Mouse (Mus musculus): ENCODE measurements around the gene Nfix. TPM values are rescaled to one million over a fixed set of nuclear protein-coding genes. Genes with fewer than 3 reads are reported as not detected.
A peak's percentile ranks its signal among the peaks of the same experiment; 100 is the strongest.
"Not testable (repeated sequence)": the region's sequence is repeated elsewhere in the genome, so short reads cannot be mapped to it uniquely, and the experiment has no call there.

The Nfix gene
- polyA plus RNA-seq, 1 experiment from 2014 or later, result 14.8 TPM

- Histone ChIP-seq H3K4me3 (replicated peaks) (no peak overlapping the region), H3K36me3 (no peaks in the 10 kb centered on the region), H3K4me2 (replicated peaks) (no peak overlapping the region), H3K9ac (no peak overlapping the region), H3K4me1 (replicated peaks) (peaks cover 27% of the 10 kb centered on the region), H3K27ac (no peak overlapping the region), H3K9me3 (no peaks in the 10 kb centered on the region), H3K27me3 (replicated peaks) (no peaks in the 10 kb centered on the region)
- 59% methylated on average over 3 of the region's 3 CpGs for WGBS
- no peak for ATAC-seq
Observed at GRCm38 (mm10) chr8:84684537-84684936, 115.6 kb downstream of the Nfix start.

GRCm38 (mm10) chr8:84682257-84682656 lies 117.9 kb downstream of the Nfix start:
- Histone ChIP-seq H3K9ac (no peak overlapping the region), H3K36me3 (no peaks in the 10 kb centered on the region), H3K9me3 (no peaks in the 10 kb centered on the region), H3K27me3 (replicated peaks) (no peaks in the 10 kb centered on the region), H3K4me2 (replicated peaks) (no peak overlapping the region), H3K4me1 (replicated peaks) (peaks cover 20% of the 10 kb centered on the region), H3K27ac (no peak overlapping the region), H3K4me3 (replicated peaks) (no peak overlapping the region)
- 81% methylated on average over 2 of the region's 2 CpGs for WGBS
- ATAC-seq, result no peak

GRCm38 (mm10) chr8:84681476-84681875 lies 118.7 kb downstream of the Nfix start:
- H3K9me3 ChIP-seq, result no peaks in the 10 kb centered on the region
- H3K36me3 ChIP-seq, result no peaks in the 10 kb centered on the region
- H3K4me2 ChIP-seq (replicated peaks), result no peak overlapping the region
- peaks cover 18% of the 10 kb centered on the region for H3K4me1 ChIP-seq (replicated peaks)
- H3K9ac ChIP-seq, result no peak overlapping the region
- H3K27ac ChIP-seq, result no peak overlapping the region
- no peaks in the 10 kb centered on the region for H3K27me3 ChIP-seq (replicated peaks)
- 80% methylated on average over 2 of the region's 2 CpGs for WGBS
- H3K4me3 ChIP-seq (replicated peaks), result no peak overlapping the region
- ATAC-seq, result no peak

GRCm38 (mm10) chr8:84677305-84677704 lies 122.8 kb downstream of the Nfix start:
- 90% methylated on average over 5 of the region's 5 CpGs for WGBS
- Histone ChIP-seq H3K27ac (no peak overlapping the region), H3K4me2 (replicated peaks) (no peak overlapping the region), H3K4me3 (replicated peaks) (no peak overlapping the region), H3K9ac (no peak overlapping the region), H3K27me3 (replicated peaks) (no peaks in the 10 kb centered on the region), H3K4me1 (replicated peaks) (no peaks in the 10 kb centered on the region), H3K36me3 (peaks cover 14% of the 10 kb centered on the region), H3K9me3 (no peaks in the 10 kb centered on the region)
- no peak for ATAC-seq

- H3K4me2 ChIP-seq (replicated peaks); H3K4me1 ChIP-seq (replicated peaks); H3K4me3 ChIP-seq (replicated peaks); H3K27me3 ChIP-seq (replicated peaks); H3K9me3 ChIP-seq; H3K9ac ChIP-seq: not testable (repeated sequence)
- peak; percentile 80 for ATAC-seq
- Histone ChIP-seq H3K36me3 (peaks cover 11% of the 10 kb centered on the region), H3K27ac (peak overlapping the region; percentile 67)
- WGBS, result 77% methylated on average over 5 of the region's 5 CpGs
Observed at GRCm38 (mm10) chr8:84670295-84671006, 129.7 kb downstream of the Nfix start.

- ATAC-seq, result no peak
- Histone ChIP-seq H3K4me1 (replicated peaks) (peaks cover 9% of the 10 kb centered on the region; the same call in 1 of the 2 replicates), H3K9ac (no peak overlapping the region), H3K4me2 (replicated peaks) (no peak overlapping the region), H3K27ac (no peak overlapping the region), H3K27me3 (replicated peaks) (no peaks in the 10 kb centered on the region), H3K36me3 (no peaks in the 10 kb centered on the region), H3K9me3 (no peaks in the 10 kb centered on the region), H3K4me3 (replicated peaks) (no peak overlapping the region)
- WGBS, result 78% methylated on average over 6 of the region's 6 CpGs
Observed at GRCm38 (mm10) chr8:84668731-84669485, 131.2 kb downstream of the Nfix start.

- WGBS, result 68% methylated on average over 1 of the region's 1 CpGs
- H3K27ac ChIP-seq, result no peak overlapping the region
Observed at GRCm38 (mm10) chr8:84668081-84668480, 132.1 kb downstream of the Nfix start.

GRCm38 (mm10) chr8:84665385-84665893 lies 134.7 kb downstream of the Nfix start:
- H3K27ac ChIP-seq, result peak overlapping the region; percentile 97
- 2% methylated on average over 14 of the region's 14 CpGs for WGBS
- no peaks in the 10 kb centered on the region for H3K36me3 ChIP-seq
- H3K27me3 ChIP-seq (replicated peaks), result no peaks in the 10 kb centered on the region
- peaks cover 14% of the 10 kb centered on the region; the same call in 1 of the 2 replicates for H3K4me1 ChIP-seq (replicated peaks)
- no peaks in the 10 kb centered on the region for H3K9me3 ChIP-seq
- H3K4me3 ChIP-seq (replicated peaks), result peak overlapping the region; percentile 76
- ATAC-seq, result peak; percentile 0; the same call in 1 of the 2 replicates
- peak overlapping the region; percentile 69 for H3K9ac ChIP-seq
- peak overlapping the region; percentile 84 for H3K4me2 ChIP-seq (replicated peaks)

More at GRCm38 (mm10) chr8:84668081-84668480, 132.1 kb downstream of the Nfix start:
- no peaks in the 10 kb centered on the region for H3K9me3 ChIP-seq
- no peak overlapping the region for H3K9ac ChIP-seq
- ATAC-seq, result no peak
- no peak overlapping the region for H3K4me3 ChIP-seq (replicated peaks)
- H3K36me3 ChIP-seq, result no peaks in the 10 kb centered on the region
- H3K4me1 ChIP-seq (replicated peaks), result peaks cover 14% of the 10 kb centered on the region; the same call in 1 of the 2 replicates
- no peak overlapping the region for H3K4me2 ChIP-seq (replicated peaks)
- no peaks in the 10 kb centered on the region for H3K27me3 ChIP-seq (replicated peaks)

GRCm38 (mm10) chr8:84664566-84665384 lies 135.4 kb downstream of the Nfix start:
- Histone ChIP-seq H3K4me2 (replicated peaks) (peak overlapping the region; percentile 84), H3K4me1 (replicated peaks) (peaks cover 13% of the 10 kb centered on the region; the same call in 1 of the 2 replicates), H3K27me3 (replicated peaks) (no peaks in the 10 kb centered on the region), H3K27ac (peak overlapping the region; percentile 97), H3K4me3 (replicated peaks) (peak overlapping the region; percentile 76), H3K9ac (peak overlapping the region; percentile 69), H3K9me3 (no peaks in the 10 kb centered on the region), H3K36me3 (no peaks in the 10 kb centered on the region)
- WGBS, result under 1% methylated on average over 29 of the region's 29 CpGs
- peak; percentile 36 for ATAC-seq

- H3K4me2 ChIP-seq (replicated peaks), result peak overlapping the region; percentile 84
- no peaks in the 10 kb centered on the region for H3K9me3 ChIP-seq
- peak; percentile 80 for ATAC-seq
- H3K4me3 ChIP-seq (replicated peaks), result peak overlapping the region; percentile 76
- peak overlapping the region; percentile 69 for H3K9ac ChIP-seq
- WGBS, result 3% methylated on average over 43 of the region's 43 CpGs
- H3K27me3 ChIP-seq (replicated peaks), result no peaks in the 10 kb centered on the region
- peaks cover 15% of the 10 kb centered on the region for H3K4me1 ChIP-seq (replicated peaks)
- H3K27ac ChIP-seq, result peak overlapping the region; percentile 97
- H3K36me3 ChIP-seq, result no peaks in the 10 kb centered on the region
Observed at GRCm38 (mm10) chr8:84663483-84664327, 136.4 kb downstream of the Nfix start.

- Histone ChIP-seq H3K27ac (peak within 1 kb of the TSS; percentile 97), H3K4me3 (replicated peaks) (peak within 1 kb of the TSS; percentile 76), H3K4me1 (replicated peaks) (peaks cover 21% of the 10 kb centered on the region), H3K9ac (peak within 1 kb of the TSS; percentile 89), H3K27me3 (replicated peaks) (no peaks in the 10 kb centered on the region), H3K4me2 (replicated peaks) (peak within 1 kb of the TSS; percentile 84), H3K9me3 (no peaks in the 10 kb centered on the region), H3K36me3 (no peaks in the 10 kb centered on the region)
- ATAC-seq, result peak; percentile 70
- WGBS, result under 1% methylated on average over 27 of the region's 27 CpGs
Observed at GRCm38 (mm10) chr8:84662581-84663065, 137.5 kb downstream of the Nfix start, which contains the start of gene Ier2. TSS of gene Ier2 (minus strand) at chr8:84662852.
